Mouse (Mus musculus): ENCODE measurements around the gene Crlf3.
A peak's percentile ranks its signal among the peaks of the same experiment; 100 is the strongest.

Crlf3 gene

DNA sequence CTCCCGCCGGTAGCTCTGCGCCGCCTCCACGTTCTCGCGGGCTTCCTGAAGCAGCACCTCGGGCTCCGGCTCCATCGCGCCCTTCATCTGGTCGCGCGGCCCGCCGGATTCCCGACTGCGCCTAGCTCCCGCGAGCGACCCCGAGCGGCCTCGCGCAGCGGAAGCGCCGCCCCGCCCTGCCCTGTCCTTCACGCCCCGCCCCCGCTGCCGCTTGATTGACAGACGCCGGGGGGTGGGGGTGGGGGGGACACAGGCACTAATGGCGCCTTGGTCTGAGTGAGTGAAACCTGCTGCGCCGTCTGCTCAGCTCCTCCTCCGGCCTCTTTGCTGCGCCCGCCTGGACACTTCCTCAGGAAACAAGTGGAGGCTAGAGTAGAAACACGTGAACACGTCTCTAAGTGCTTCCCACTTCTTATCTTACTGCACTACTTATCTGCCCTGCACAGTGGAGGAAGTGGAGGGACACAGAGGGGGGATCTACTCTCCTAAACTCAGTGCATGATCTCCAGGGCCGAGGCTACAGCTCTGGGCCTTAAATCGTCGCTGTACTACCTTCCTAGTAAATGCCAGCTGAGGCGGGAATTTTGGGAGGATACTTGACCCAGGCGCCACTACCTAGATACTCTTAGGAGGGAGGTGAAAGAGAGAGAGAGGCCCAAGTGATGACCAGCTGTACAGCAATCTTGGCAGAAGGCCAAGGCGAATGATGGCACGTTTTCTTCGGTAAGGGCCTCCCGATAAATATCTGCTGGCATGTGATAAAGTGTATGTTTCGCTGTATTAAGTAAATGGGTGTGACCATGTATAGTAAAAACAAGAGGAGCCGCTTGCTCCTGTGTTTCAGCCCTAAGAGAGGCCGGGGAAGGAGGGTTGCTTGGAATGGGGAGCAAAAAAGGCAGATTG lies at the start of gene Crlf3:
TSS of gene Crlf3 (minus strand) at position 166 of the 903 bp plus-strand sequence.
- peak; percentile 95 for DNase-seq (ENCODE audit: low read depth, low spot score)

DNA sequence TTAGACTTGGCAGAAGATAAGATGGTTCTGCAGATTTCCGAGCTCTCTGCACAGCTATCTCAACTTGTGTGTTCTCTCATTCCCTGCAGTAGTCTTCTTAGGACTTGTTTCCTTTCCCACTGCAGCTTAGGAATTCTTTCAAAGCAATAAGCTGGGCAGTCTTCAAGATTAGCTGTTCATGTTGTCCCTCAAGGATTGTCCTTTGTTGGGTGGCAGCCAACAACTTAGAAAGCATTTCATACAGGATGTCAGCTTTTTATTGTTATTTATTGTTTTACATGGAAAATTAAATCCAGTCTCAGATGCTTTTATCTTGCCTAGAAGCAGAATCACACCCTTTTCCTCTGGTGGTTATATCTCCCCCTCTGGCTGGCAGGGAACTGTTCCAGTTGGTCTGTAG lies 35.6 kb upstream of the Crlf3 start:
- no peak for DNase-seq (ENCODE audit: low read depth, low spot score)

GRCm38 (mm10) chr11:80104407-80104806 lies 23.6 kb upstream of the Crlf3 start:
- no peak for DNase-seq (ENCODE audit: low read depth, low spot score)

DNA sequence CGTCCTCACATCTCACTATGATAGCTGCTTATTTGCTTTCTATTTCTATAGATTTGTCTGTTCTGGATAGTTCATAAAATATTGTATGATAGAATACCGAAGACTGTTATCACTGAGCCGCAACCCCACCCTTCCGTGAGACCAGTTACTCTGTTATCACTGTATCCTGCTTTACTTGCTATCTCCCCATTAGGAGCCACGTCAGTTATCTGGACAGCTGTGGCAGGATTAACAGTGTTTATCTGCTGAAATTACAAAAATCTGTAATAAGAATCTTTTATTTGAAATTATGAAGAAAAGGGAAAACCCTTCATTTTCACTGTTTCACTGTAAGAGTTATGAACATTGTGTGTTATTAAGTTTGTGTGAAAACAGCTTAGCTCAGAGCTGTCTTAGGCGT lies 20.5 kb upstream of the Crlf3 start:
- no peak for DNase-seq (ENCODE audit: low read depth, low spot score)

- no peak for DNase-seq (ENCODE audit: low read depth, low spot score)
Observed at GRCm38 (mm10) chr11:80098444-80099056, 17.8 kb upstream of the Crlf3 start.

GRCm38 (mm10) chr11:80090555-80091164 lies 9.9 kb upstream of the Crlf3 start:
- DNase-seq (ENCODE audit: low read depth, low spot score): no peak

DNA sequence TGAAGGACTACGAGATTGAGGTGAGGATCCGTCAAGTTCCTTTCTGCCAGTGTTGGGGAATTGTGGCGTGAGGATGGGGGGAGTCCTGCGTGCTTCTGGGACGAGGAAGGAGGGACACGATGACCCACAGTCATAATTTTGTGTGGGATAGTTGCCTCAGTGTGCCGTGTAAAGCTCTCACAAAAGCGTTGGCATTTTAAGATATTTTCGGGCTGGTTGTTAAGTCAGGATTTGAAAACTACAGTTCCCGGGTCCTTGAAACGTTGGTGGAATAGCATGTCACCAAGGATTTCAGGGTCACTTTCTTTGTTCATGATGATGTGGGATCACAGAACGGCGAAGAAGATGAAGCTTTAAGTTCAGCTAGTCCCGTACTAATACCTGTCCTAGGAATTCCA lies 9.0 kb upstream of the Crlf3 start:
- DNase-seq (ENCODE audit: low read depth, low spot score): no peak

- DNase-seq (ENCODE audit: low read depth, low spot score): peak; percentile 89
Observed at GRCm38 (mm10) chr11:80088917-80089816, 8.4 kb upstream of the Crlf3 start, which contains the start of gene Atad5. Gene Atad5, plus strand, starts transcription at chr11:80089400.

DNA sequence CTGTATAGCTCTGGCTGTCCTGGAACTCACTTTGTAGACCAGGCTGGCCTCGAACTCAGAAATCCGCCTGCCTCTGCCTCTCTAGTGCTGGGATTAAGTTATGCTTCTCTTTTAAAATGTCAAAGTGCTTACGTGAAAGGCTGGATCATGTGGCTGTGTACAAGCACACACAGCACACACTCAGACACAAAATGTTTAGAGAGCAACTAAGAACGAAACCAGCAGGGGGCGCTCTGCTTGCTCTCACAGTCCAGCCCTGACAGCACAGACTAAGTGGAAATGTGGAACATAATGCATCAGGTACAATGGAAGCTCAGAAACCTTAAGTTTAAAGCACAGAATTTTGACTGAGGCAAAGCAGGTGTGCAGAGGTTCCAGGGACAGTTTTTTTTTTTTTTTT lies 6.1 kb upstream of the Crlf3 start:
- peak; percentile 91 for DNase-seq (ENCODE audit: low read depth, low spot score)

DNA sequence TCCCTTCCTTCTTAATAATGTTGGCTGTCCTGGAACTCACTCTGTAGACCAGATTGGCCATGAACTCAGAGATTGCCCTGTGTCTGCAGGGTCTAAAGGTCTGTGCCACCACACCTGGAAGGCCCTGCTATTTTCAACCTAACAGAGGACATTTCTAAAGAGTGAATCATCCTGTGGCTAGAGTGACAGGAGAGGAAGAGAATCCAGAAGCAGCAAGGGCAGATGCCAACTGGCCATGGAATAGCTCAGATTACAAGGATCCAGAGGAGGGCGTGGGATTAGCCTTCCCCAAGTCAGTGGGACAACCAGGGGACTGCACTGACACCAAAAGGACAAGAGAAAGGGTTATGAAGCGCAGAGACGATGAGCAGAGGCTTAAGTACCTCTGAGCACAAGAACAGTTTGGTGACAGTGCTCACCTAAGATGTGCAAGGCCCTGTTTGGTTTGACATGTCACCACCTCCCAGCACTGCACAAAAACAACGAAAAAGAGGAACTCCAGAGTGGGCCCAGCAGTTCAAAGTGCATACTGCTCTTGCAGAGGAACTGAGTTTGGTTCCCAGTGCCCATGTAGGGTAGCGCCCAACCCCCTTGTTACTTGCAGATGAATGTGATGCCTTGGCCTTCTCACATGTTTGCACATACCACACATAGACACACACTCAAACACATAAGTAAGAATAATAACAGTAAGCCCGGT lies 4.7 kb upstream of the Crlf3 start:
- no peak for DNase-seq (ENCODE audit: low read depth, low spot score)

GRCm38 (mm10) chr11:80081786-80082319 lies 1.1 kb upstream of the Crlf3 start:
- DNase-seq (ENCODE audit: low read depth, low spot score): no peak

GRCm38 (mm10) chr11:80080381-80080825 lies 388 bp downstream of the Crlf3 start:
- DNase-seq (ENCODE audit: low read depth, low spot score): no peak

DNA sequence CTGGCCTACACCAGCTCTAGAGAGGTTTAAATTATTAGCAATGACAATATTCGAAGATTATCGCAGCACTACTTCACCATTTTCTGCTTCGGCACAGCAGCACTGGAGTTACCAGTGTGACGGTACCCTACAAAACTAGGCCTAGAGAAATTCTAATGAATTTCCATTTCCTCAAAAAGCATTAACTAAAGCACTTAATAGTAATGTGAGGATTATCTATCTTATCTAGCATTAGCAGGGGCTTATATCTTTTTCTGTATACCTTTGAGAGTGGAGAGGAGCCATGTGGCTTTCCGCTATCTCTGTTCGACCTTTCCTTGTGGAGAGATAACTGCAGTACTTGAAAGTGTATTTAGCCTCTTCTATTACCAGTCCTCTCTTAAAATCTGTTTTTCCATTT lies 1.0 kb downstream of the Crlf3 start:
- DNase-seq (ENCODE audit: low read depth, low spot score): no peak

GRCm38 (mm10) chr11:80078831-80079230 lies 2.0 kb downstream of the Crlf3 start:
- no peak for DNase-seq (ENCODE audit: low read depth, low spot score)

DNA sequence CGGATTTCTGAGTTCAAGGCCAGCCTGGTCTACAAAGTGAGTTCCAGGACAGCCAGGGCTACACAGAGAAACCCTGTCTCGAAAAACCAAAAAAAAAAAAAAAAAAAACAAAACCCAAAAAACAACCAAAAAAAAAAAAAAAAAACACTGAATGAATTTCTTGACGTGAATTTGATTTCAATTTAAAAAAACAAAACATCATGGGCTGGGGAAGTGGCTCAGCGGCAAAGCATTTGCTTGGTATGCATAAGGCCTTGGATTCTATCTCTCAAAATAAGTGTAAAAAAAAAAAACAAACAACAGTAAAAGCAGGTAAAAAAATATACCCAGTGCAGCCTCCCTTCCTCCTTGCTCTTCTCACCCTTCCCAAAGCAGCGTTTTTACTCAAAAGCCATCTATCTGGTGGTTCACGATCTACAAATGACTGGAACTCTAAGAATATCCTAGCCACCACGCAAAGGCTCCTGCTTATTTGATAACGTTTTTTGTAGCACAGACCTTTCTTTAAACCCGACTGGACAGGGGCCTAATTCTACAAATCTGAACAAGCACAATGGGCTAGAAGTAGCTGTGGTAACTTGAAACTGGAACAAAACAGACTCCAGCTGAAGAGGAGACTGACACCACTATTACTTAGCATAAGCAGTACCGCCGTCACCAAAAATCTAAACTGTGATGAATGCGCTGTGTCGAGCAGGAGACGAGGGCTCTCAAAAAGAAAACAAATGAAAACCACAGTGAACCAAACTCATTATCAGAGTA lies 2.8 kb downstream of the Crlf3 start:
- peak; percentile 53 for DNase-seq (ENCODE audit: low read depth, low spot score)

- peak; percentile 68 for DNase-seq (ENCODE audit: low read depth, low spot score)
Observed at GRCm38 (mm10) chr11:80075608-80076277, 5.0 kb downstream of the Crlf3 start.

- DNase-seq (ENCODE audit: low read depth, low spot score): peak; percentile 53
Observed at GRCm38 (mm10) chr11:80072365-80072764, 8.4 kb downstream of the Crlf3 start.

- DNase-seq (ENCODE audit: low read depth, low spot score): no peak
Observed at GRCm38 (mm10) chr11:80071039-80071438, 9.8 kb downstream of the Crlf3 start.

DNA sequence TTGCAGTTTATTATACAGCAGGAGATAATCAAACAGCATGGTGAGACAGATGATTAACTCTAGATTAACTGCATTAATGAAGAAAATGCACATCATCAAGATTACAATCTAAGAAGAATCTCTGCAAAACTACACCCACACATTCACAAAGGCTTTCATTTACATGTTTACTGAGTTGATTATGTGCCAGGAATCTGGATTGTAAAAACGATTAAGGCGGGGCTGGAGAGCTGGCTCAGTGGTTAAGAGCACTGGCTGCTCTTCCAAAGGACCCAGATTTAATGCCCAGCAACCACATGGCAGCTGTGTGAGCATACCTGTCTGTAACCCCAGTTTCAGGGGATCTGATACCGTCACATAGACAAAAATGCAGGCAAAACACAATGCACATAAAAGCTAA lies 11.0 kb downstream of the Crlf3 start:
- DNase-seq (ENCODE audit: low read depth, low spot score): no peak
